Mouse (Mus musculus): ENCODE data around the gene Gm20828. TPM values are rescaled to one million over a fixed set of nuclear protein-coding genes. Genes with fewer than 3 reads are reported as not detected.
"Not testable (repeated sequence)": the region's sequence is repeated elsewhere in the genome, so short reads cannot be mapped to it uniquely, and the experiment has no call there.

Gene Gm20828
- total RNA-seq (2021): not detected
- not detected in 2 replicates for polyA plus RNA-seq (2012; rRNA removed)
- long read RNA-seq: 0 reads

- not testable (repeated sequence) for H3K79me2 ChIP-seq (replicated peaks; ENCODE audit: control insufficient read depth, insufficient read depth, low read length)
These were observed at the start of gene Gm20828 for GRCm38 (mm10) chrY:11199274-11199673. Gm20828 (minus strand) TSS chrY:11199374.

More at GRCm38 (mm10) chrY:11199274-11199673, at the start of gene Gm20828:
- H3K27ac ChIP-seq; intact Hi-C loops (cut with DNase I); H3K9ac ChIP-seq (ENCODE audit: low read depth, low read length); H3K36me3 ChIP-seq (ENCODE audit: control insufficient read depth, insufficient read depth, low read length); H3K27me3 ChIP-seq (ENCODE audit: control insufficient read depth, insufficient read depth, low read length); H3K4me1 ChIP-seq (ENCODE audit: control insufficient read depth, insufficient read depth, low read length); DNase-seq; H3K4me3 ChIP-seq: not testable (repeated sequence)
- no CpG with 5 or more reads among the region's 3 CpGs for WGBS

All from heart, adult 2 months (tissue).